Mouse (Mus musculus): Measurements from ENCODE around the gene Tfcp2l1. TPM values are rescaled to one million over a fixed set of nuclear protein-coding genes. Genes with fewer than 3 reads are reported as not detected.
"Not testable (repeated sequence)": the region's sequence is repeated elsewhere in the genome, so short reads cannot be mapped to it uniquely, and the experiment has no call there.

Tfcp2l1 gene
- polyA plus RNA-seq, 1 experiment from 2014 or later = 0.41 TPM

GRCm38 (mm10) chr1:118621055-118621454 is 6.7 kb upstream of the Tfcp2l1 start:
- DNase-seq (ENCODE audit: low spot score); H3K27ac ChIP-seq; H3K4me3 ChIP-seq (replicated peaks; ENCODE audit: low read length); ATAC-seq (ENCODE audit: low FRiP score); H3K27me3 ChIP-seq (ENCODE audit: control insufficient read depth, insufficient read depth, low read length); H3K9ac ChIP-seq; H3K4me1 ChIP-seq (replicated peaks; ENCODE audit: control insufficient read depth, insufficient read depth, low read length); H3K4me2 ChIP-seq (replicated peaks); H3K9me3 ChIP-seq (ENCODE audit: control insufficient read depth, low read length); H3K36me3 ChIP-seq (replicated peaks; ENCODE audit: control insufficient read depth, insufficient read depth): not testable (repeated sequence)
- WGBS = 94% methylated on average over 4 of the region's 5 CpGs

DNA sequence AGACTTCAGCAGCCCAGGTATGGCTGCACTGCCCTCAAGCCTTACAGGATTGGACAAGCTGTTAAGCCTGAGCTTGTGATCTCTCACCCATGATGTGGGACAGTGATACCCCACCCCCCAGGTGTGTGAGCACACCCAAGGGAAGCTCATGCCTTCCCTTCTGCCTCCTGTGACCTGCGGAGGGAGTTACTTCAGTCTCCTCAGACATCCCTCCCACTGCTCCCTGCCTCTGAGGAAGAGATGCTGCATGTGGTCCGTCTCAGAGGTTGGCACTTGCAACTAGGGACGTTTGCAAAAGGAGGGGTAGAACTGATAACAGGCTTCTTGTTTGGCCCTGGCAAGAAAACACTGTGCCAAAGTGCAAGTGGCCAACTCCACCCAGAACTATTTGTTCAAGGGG is 4.9 kb upstream of the Tfcp2l1 start:
- Histone ChIP-seq H3K36me3 (replicated peaks; ENCODE audit: control insufficient read depth, insufficient read depth) (no peaks in the 10 kb centered on the region), H3K4me3 (replicated peaks; ENCODE audit: low read length) (no peak overlapping the region)
- WGBS = 61% methylated on average over 3 of the region's 3 CpGs

DNA sequence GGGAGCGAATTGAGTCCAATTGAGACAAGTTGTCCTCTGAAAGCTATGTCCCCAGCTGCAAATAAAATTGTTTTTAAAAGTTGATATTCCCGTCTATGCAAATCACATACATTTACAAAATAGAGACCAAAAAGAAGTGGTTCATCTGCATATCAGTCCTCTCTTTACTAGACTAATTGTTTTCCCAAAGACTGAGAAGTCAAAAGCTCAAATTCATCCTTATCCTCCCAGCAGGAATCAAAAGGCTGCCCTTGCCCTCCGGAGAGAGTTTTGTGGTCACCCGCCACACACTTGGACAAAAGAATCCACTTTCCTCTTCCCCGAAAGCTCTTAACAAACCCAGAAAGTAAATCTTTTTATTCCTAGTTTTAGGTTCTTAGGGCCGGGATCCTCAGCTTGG is 2.3 kb upstream of the Tfcp2l1 start:
- Histone ChIP-seq H3K27ac (no peak overlapping the region), H3K9ac (no peak overlapping the region), H3K27me3 (ENCODE audit: control insufficient read depth, insufficient read depth, low read length) (peaks cover 22% of the 10 kb centered on the region), H3K9me3 (ENCODE audit: control insufficient read depth, low read length) (no peaks in the 10 kb centered on the region), H3K4me2 (replicated peaks) (no peak overlapping the region), H3K4me1 (replicated peaks; ENCODE audit: control insufficient read depth, insufficient read depth, low read length) (peaks cover 10% of the 10 kb centered on the region), H3K36me3 (replicated peaks; ENCODE audit: control insufficient read depth, insufficient read depth) (no peaks in the 10 kb centered on the region), H3K4me3 (replicated peaks; ENCODE audit: low read length) (no peak overlapping the region)
- no peak for ATAC-seq (ENCODE audit: low FRiP score)
- no peak for DNase-seq (ENCODE audit: low spot score)
- WGBS = 27% methylated on average over 6 of the region's 6 CpGs

More for the DNA sequence above, 4.9 kb upstream of the Tfcp2l1 start:
- Histone ChIP-seq H3K27me3 (ENCODE audit: control insufficient read depth, insufficient read depth, low read length) (peaks cover 7% of the 10 kb centered on the region), H3K9ac (no peak overlapping the region), H3K4me1 (replicated peaks; ENCODE audit: control insufficient read depth, insufficient read depth, low read length) (peaks cover 4% of the 10 kb centered on the region; the same call in 1 of the 2 replicates), H3K27ac (no peak overlapping the region), H3K9me3 (ENCODE audit: control insufficient read depth, low read length) (no peaks in the 10 kb centered on the region), H3K4me2 (replicated peaks) (no peak overlapping the region)
- DNase-seq (ENCODE audit: low spot score) = no peak
- ATAC-seq (ENCODE audit: low FRiP score) = no peak

DNA sequence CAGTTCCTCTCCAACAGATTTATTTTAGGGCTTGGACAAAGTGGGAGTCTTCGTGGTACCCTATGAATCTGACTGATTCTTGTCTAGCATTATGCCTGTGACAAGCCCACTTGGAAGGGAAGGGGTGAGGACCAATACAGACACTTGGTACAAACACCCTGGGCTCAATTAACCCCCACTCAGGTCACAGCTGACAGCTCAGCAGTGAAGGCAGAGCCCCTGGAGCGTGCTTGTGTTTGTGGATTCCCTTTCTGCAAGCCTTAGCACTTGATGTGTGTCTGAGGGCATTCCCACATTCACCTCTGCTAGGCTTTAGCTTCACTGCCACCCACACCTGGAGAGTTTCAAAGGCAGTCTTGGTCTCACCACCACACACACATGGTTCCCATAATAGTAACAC is 1.8 kb upstream of the Tfcp2l1 start:
- no peak overlapping the region for H3K27ac ChIP-seq
- H3K4me1 ChIP-seq (replicated peaks; ENCODE audit: control insufficient read depth, insufficient read depth, low read length) = peaks cover 10% of the 10 kb centered on the region
- H3K9me3 ChIP-seq (ENCODE audit: control insufficient read depth, low read length) = no peaks in the 10 kb centered on the region
- no peaks in the 10 kb centered on the region for H3K36me3 ChIP-seq (replicated peaks; ENCODE audit: control insufficient read depth, insufficient read depth)
- H3K9ac ChIP-seq = no peak overlapping the region
- 52% methylated on average over 2 of the region's 2 CpGs for WGBS
- DNase-seq (ENCODE audit: low spot score) (no peak), ATAC-seq (ENCODE audit: low FRiP score) (no peak)
- H3K27me3 ChIP-seq (ENCODE audit: control insufficient read depth, insufficient read depth, low read length) = peaks cover 22% of the 10 kb centered on the region
- no peak overlapping the region for H3K4me2 ChIP-seq (replicated peaks)
- no peak overlapping the region for H3K4me3 ChIP-seq (replicated peaks; ENCODE audit: low read length)

DNA sequence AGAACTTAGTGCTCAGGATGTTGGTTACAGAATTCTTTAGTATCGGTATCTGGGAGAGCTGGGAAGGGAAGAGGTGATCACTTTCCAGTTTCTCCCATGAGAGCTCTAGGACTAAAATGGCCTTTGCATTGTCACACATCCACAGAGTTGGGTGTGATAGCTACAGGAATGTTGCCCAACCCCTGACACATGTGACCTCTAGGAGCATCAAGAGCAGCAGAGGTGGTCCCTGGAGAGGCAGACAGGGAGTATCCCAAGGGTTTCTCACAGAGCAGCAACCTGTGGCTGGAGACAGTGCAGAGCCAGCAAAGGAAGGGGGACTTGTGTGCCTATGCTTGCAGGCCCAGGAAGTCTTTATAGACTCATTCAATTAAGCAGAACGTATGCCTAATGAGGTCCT is 1.3 kb upstream of the Tfcp2l1 start:
- no peak for ATAC-seq (ENCODE audit: low FRiP score)

GRCm38 (mm10) chr1:118633415-118633980 is 5.8 kb downstream of the Tfcp2l1 start:
- WGBS = 79% methylated on average over 4 of the region's 4 CpGs

More for the DNA sequence above, 1.3 kb upstream of the Tfcp2l1 start:
- Histone ChIP-seq H3K4me3 (replicated peaks; ENCODE audit: low read length) (no peak overlapping the region), H3K27ac (no peak overlapping the region), H3K4me2 (replicated peaks) (no peak overlapping the region), H3K9ac (no peak overlapping the region), H3K36me3 (replicated peaks; ENCODE audit: control insufficient read depth, insufficient read depth) (no peaks in the 10 kb centered on the region), H3K27me3 (ENCODE audit: control insufficient read depth, insufficient read depth, low read length) (peaks cover 22% of the 10 kb centered on the region), H3K9me3 (ENCODE audit: control insufficient read depth, low read length) (no peaks in the 10 kb centered on the region), H3K4me1 (replicated peaks; ENCODE audit: control insufficient read depth, insufficient read depth, low read length) (peaks cover 10% of the 10 kb centered on the region)
- DNase-seq (ENCODE audit: low spot score) = no peak
- WGBS = 83% methylated on average over 2 of the region's 2 CpGs

GRCm38 (mm10) chr1:118642296-118642999 is 14.7 kb downstream of the Tfcp2l1 start:
- Histone ChIP-seq H3K4me3 (replicated peaks; ENCODE audit: low read length) (no peak overlapping the region), H3K4me1 (replicated peaks; ENCODE audit: control insufficient read depth, insufficient read depth, low read length) (no peaks in the 10 kb centered on the region), H3K4me2 (replicated peaks) (no peak overlapping the region), H3K27me3 (ENCODE audit: control insufficient read depth, insufficient read depth, low read length) (no peaks in the 10 kb centered on the region), H3K27ac (no peak overlapping the region), H3K9ac (no peak overlapping the region), H3K9me3 (ENCODE audit: control insufficient read depth, low read length) (no peaks in the 10 kb centered on the region), H3K36me3 (replicated peaks; ENCODE audit: control insufficient read depth, insufficient read depth) (no peaks in the 10 kb centered on the region)
- ATAC-seq (ENCODE audit: low FRiP score) = no peak
- WGBS = 73% methylated on average over 2 of the region's 2 CpGs
- DNase-seq (ENCODE audit: low spot score) = no peak

More at GRCm38 (mm10) chr1:118633415-118633980, 5.8 kb downstream of the Tfcp2l1 start:
- Histone ChIP-seq H3K4me3 (replicated peaks; ENCODE audit: low read length) (no peak overlapping the region), H3K9ac (no peak overlapping the region), H3K4me1 (replicated peaks; ENCODE audit: control insufficient read depth, insufficient read depth, low read length) (no peaks in the 10 kb centered on the region; the same call in 1 of the 2 replicates), H3K27ac (no peak overlapping the region), H3K4me2 (replicated peaks) (no peak overlapping the region), H3K36me3 (replicated peaks; ENCODE audit: control insufficient read depth, insufficient read depth) (no peaks in the 10 kb centered on the region), H3K9me3 (ENCODE audit: control insufficient read depth, low read length) (no peaks in the 10 kb centered on the region), H3K27me3 (ENCODE audit: control insufficient read depth, insufficient read depth, low read length) (peaks cover 9% of the 10 kb centered on the region)
- no peak for DNase-seq (ENCODE audit: low spot score)
- no peak for ATAC-seq (ENCODE audit: low FRiP score)

DNA sequence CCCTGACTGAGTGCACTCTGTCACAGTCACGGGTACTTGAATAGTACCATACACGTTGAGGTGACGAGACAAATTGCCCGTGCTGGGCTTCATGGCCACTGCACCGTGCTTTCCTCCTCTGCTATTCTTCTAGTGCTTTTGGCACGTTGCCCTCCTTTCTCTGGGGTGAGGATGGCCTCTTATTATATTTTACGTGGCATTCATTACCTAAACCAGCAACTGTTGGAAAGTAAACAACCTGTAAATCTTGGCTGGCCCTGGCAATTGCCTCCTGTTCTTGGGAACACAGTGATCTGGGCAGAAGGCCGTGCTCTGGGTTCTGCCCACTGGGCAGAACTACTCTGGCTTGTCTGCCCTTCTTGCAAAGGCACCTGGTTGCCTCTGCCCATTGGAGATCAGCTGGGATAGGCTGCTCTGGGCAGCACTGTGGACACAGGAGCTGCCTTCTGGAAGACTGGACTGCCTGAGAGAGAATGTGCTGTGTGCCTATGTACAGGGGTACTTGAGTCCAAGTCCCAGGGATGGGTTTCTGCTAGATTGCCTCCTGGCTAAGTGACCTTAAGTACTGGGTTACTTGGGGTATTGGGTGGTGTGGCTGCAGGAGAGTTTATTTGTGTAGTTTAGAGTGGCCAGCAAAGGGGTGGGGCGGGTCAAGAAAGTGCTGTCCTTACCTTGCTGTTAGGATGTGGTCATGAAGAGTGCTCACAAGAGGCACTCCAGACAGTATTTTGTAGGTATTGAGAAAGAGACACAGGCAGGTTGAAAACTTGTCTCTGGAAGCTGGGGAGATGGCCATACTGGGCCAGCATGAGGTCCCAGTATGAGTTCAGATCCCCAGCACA is 15.6 kb downstream of the Tfcp2l1 start:
- no peaks in the 10 kb centered on the region for H3K36me3 ChIP-seq (replicated peaks; ENCODE audit: control insufficient read depth, insufficient read depth)
- WGBS = 42% methylated on average over 9 of the region's 9 CpGs
- H3K27me3 ChIP-seq (ENCODE audit: control insufficient read depth, insufficient read depth, low read length) = no peaks in the 10 kb centered on the region
- H3K9ac ChIP-seq = no peak overlapping the region
- ATAC-seq (ENCODE audit: low FRiP score) (no peak), DNase-seq (ENCODE audit: low spot score) (no peak)
- H3K9me3 ChIP-seq (ENCODE audit: control insufficient read depth, low read length) = no peaks in the 10 kb centered on the region
- no peak overlapping the region for H3K27ac ChIP-seq
- no peak overlapping the region for H3K4me3 ChIP-seq (replicated peaks; ENCODE audit: low read length)
- H3K4me1 ChIP-seq (replicated peaks; ENCODE audit: control insufficient read depth, insufficient read depth, low read length) = no peaks in the 10 kb centered on the region
- no peak overlapping the region for H3K4me2 ChIP-seq (replicated peaks)

- 69% methylated on average over 4 of the region's 4 CpGs for WGBS
Observed at GRCm38 (mm10) chr1:118645701-118646100, 18.0 kb downstream of the Tfcp2l1 start.

More at GRCm38 (mm10) chr1:118645701-118646100, 18.0 kb downstream of the Tfcp2l1 start:
- Histone ChIP-seq H3K27me3 (ENCODE audit: control insufficient read depth, insufficient read depth, low read length) (no peaks in the 10 kb centered on the region), H3K4me3 (replicated peaks; ENCODE audit: low read length) (no peak overlapping the region), H3K4me1 (replicated peaks; ENCODE audit: control insufficient read depth, insufficient read depth, low read length) (no peaks in the 10 kb centered on the region), H3K9ac (no peak overlapping the region), H3K36me3 (replicated peaks; ENCODE audit: control insufficient read depth, insufficient read depth) (no peaks in the 10 kb centered on the region), H3K4me2 (replicated peaks) (no peak overlapping the region), H3K27ac (no peak overlapping the region), H3K9me3 (ENCODE audit: control insufficient read depth, low read length) (no peaks in the 10 kb centered on the region)
- ATAC-seq (ENCODE audit: low FRiP score) (no peak), DNase-seq (ENCODE audit: low spot score) (no peak)

All from hindbrain, embryonic 14.5 days (tissue).